Mouse (Mus musculus) right cerebral cortex, postnatal 14 days (tissue): ENCODE data around the gene Arhgap33.

Experiments used
- DNase-seq: peaks from one replicate; pipeline ENCODE4 v3.0.0; 2022

Gene Arhgap33

DNA sequence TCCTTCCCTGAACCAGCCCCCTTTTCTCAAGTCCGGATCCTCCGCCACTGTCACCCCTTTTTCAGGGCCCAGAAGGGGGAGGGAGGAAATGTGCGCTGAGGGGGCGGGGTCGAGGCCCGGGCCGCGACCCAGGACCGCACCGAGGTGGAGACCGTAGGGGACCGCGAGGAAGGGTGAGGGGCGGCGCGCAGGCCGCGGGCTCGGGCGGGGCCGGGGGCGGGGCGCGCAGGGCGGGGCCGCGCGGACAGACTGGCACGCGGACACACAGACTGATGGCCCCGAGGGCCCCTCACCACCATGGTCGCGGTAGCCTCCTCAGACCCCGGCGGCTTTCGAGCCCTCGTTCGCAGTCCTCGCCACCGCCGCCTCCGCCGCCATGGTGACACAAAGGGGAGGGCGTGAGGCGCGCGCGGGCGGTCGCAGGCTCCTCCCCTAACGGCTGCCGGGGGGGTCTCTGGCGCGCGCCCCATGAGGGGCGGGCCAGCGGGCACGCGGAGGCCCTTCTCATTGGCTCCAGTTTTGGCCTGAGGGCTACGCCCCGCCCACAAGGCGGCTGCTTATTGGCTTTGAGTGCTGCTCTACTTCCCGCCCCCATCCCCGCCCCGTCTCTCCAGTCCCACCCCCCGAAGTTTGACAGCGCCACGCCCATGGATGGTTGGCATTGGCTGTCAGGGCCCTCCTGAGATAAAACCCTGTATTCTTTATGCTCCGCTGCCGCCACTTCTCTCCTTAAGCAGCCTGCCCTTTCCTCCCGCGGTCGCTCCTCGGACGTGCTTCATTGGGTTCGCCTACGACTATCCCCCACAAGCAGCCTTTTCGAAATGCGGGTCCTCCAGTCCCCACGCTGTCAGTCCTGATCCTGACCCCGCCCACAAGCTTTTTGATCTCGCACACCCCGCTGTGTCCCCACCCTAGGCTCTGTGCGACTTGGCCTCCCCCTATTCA is at the start of gene Arhgap33:
Gene Arhgap33 (minus strand): TSS at position 428 of the 945 bp plus-strand sequence.
- peak; percentile 97 for DNase-seq

DNA sequence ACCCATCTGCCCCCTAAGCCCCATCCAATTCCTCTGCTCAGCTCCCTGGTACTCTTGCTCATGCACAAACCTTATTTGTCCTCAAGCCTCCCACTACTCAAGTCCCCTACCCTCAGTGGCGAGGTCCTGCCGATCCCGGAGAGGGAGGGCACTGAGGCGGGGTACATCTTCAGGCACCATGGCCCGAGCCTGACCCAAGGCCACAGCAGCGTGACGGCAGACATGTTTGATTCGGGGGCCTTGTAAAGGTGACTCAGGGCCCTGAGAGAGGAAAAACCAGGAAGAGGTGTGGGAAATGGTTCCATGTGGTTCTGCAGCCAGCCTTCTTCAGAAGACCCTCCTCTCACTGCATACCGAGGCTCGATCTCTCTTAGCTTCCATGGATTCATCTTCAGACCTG is 49.5 kb upstream of the Arhgap33 start:
- DNase-seq, result no peak

DNA sequence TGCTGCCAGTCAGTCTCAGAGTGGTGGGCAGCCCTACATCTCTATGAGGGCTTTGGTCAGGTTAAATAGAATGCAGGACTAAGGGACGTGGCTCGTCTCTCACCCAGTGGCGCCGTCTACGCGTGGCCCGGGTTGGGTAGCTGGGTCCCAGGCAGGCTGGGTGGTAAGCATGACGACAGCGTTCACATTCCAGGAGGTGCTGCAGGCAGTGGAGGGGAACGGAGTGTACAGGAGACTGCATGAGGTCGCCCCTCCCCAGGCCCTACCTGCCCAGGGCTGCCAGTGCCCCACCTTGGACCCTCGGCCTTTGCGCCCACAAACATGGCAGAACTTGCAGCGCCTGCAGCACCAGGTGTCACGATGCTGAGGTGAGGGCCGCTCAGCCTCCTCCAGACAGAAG is 46.7 kb upstream of the Arhgap33 start:
- DNase-seq, result no peak

DNA sequence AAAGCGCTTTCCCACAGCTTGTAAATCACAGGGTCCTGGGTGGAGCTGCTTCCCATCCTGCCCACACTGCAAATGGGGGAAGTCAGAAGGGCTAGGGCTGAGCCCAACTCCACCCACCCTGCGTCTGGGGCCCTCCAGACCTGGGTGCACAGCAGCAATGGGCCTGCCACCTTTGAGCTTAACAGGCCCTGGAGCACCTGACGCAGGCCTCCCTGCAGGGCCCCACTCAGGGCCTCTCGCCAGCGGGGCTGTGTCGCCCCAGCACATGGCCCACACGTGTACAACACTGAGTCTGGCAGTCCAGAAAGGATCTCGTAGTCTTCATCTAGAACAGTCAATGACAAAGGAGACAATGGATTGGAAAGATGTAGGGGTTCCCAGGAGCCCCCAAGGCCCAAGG is 45.1 kb upstream of the Arhgap33 start:
- no peak for DNase-seq

DNA sequence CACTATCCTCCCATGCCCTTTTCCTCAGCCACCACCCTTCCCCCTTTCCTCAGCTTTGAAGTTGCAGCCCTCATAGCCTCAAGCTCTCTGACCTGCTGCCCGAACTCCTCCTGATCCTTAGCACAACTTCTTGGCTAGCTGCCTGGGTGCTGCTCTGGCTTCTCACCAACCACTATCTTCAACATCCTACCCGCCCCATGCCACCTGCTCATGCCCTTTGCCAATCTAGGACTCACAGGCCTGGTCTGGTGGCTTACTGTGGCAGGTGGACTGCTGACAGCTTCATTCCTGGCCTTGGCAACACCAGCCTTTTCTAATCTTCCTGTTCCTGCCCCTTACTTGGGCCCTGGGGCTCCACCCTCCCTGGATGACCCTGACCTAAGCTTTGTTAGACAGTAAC is 38.1 kb upstream of the Arhgap33 start:
- DNase-seq, result no peak

DNA sequence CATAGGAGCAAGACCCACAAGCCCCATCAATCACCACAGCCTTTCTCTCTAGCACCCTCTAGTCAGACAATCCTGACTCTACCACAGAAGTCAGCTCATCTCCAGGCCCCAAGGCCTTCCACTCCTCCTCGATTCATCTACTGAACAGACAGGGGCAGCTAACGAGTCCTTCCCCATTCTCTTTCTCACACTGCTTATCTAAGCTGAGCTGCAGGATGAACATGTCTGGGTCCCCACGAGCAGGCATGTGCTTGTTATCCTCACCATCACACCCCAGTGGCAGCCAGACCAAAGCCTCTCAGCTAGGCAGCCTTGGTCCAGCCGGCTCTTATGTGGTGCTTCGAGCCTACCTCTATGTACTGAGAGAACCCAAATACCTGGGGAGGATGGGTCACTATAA is 37.5 kb upstream of the Arhgap33 start:
- DNase-seq, result no peak

DNA sequence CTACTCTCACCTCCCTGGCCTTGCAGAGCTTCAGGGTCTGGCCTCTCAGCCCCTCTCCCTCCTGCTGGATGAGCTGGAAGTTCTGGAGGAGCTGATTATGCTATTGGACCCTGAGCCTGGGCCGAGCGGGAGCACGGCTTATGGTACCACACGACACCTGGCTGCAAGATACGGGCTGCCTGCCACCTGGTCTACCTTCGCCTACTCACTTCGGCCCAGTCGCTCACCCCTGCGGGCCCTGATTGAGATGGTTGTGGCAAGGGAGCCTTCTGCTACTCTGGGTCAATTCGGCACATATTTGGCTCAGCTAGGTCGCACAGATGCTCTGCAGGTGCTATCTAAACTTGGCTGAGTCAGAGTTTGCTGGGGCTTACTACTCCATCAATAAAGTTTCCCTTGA is 32.7 kb upstream of the Arhgap33 start:
- no peak for DNase-seq

DNA sequence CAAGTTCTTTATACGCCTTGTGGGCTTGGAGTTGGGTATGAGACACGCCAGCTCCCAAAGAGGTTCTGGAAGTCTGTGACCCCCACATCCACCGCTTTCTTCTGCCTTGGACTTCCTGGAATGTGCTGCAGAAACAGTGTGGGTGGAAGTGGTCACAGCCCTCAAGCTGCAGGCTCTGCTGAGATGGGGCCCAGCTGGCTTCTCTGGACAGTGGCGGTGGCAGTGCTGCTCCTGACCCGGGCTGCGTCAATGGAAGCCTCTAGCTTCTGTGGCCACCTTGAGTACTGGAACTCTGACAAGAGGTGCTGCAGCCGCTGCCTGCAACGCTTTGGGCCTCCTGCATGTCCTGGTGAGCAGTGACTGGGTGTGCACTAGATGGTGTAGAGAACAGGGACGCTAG is 31.2 kb upstream of the Arhgap33 start:
- DNase-seq, result no peak

DNA sequence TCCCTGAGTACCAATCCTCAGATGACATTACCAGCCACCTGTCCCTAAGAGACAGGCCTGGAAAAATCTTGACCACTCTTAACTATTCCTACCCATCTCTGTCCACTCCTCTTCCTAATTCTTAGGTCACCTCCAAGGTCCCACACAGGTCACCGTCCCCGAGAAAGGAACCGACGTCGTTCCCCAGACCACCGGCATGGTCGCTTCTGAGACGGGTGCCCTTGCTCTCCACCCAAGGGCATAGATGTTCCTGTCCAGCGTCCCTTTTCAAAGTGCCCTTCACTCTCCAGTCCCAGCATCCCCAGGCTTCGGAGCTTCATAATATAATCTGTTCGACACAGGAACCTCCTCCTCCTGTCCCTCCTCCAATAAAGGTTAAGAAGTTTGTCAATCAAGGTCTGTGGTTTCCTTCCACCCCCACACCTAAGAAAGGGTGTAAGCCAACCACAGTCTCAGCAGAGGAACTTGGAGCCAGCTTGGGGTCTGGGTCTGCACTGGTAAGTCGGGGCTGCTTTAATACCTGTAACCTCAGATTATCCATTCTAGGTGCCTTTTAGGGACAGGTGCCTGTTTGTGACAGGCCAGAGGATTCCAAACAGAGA is 30.2 kb upstream of the Arhgap33 start, which contains the start of gene Igflr1:
Gene Igflr1 (plus strand): TSS at position 458 of the 602 bp plus-strand sequence.
- no peak for DNase-seq

DNA sequence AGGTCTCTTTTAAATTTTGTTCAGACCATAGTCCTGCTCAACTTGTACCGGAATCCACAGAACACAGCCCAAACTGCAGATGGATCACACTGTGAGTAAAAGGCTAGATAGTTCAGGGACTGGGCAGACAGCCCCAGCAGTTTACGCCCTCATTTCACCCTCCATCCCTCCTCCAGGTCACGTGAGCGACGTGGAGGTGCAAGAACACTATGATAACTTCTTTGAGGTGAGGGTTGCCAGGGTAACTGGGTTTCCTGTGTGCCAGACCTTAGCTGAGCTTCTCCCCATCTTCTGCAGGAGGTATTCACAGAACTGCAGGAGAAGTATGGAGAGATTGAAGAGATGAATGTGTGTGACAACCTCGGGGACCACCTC is 29.0 kb upstream of the Arhgap33 start:
- DNase-seq, result no peak

DNA sequence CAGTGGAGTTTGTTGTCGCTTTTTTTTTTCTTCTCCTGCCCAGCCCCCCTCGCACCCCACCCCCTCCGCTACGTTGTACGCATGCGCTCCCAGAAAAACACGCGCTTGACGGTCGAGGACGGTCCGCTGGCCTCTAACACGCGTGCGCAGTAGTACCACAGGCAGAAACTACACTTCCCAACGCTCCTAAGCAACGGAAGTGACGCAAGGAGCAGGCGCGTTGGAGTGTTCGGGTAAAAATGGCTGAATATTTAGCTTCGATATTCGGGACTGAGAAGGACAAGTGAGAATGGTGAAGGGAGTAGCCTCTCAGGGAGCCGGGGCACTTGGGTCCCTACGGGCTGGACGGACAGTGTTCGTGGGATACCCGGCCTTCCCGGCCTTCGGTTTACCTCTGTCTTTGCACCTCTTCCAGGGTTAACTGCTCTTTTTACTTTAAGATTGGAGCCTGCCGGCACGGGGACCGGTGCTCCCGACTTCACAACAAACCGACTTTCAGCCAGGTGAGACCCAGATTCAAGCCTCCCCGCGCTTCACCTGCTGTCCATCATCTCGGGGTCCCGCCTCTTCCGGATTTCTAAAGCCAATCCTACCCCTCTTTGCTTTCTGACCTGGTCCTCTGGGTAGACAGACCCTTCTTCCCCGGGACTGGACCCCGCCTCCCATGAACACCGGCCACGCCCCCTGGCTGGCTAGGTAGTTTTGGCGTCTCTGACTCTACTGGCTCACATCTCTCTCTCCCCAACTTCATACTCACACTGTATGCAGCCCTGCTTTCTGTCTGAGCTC is 28.5 kb upstream of the Arhgap33 start, which contains the start of the genes U2af1l4, Gm49396 and Psenen:
Gene U2af1l4 (plus strand): TSS at position 185 of the 789 bp plus-strand sequence.
Gene Gm49396 (plus strand): TSS at position 228 of the 789 bp plus-strand sequence.
Gene Psenen (minus strand): TSS at position 511 of the 789 bp plus-strand sequence.
- peak; percentile 96 for DNase-seq

DNA sequence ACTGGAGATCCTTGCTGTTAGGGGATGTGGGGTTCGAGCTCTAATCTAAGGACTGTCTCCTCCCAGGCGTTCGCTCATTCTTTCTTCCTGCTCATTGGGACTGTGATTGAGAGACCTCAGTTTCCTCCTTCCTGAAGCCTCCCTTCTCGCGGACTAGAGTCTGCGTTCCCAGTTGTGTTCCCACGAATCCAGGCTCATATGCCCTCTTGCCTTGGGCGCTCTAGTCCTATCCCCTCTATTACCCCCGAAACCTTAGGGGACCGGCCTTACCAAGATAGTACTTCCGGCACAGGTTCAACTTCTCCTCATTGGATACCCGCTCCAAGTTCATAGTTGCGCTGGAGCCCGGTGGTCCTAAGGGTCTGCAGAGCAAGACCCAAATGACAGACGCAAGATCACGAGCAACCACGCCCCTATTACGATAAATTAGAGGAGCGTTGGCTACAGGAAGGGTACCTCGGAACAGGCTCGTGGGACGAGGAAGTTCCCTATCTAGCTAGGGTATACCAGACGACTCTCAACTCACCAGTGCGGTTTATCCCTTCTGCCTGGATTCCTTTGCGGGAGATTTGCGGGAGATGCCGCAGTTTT is 27.8 kb upstream of the Arhgap33 start:
- no peak for DNase-seq

DNA sequence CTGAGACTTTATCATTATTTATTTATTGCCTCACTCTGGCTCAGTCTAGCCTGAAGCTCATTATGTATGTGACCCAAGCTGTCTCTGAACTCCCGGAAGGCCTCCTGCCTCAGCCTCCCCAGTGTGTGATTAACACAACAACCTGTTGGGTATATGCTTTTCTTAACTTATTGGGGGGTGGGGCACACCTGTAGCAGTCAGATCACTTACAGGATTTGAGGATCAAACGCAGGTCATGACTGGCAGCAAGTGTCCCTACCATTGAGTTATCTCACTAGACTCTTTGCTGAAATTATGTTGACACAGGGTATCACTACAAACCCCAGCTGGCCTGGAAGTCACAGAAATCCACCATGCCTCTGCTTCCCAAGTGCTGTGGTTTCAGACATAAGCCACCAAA is 25.4 kb upstream of the Arhgap33 start:
- DNase-seq, result no peak

DNA sequence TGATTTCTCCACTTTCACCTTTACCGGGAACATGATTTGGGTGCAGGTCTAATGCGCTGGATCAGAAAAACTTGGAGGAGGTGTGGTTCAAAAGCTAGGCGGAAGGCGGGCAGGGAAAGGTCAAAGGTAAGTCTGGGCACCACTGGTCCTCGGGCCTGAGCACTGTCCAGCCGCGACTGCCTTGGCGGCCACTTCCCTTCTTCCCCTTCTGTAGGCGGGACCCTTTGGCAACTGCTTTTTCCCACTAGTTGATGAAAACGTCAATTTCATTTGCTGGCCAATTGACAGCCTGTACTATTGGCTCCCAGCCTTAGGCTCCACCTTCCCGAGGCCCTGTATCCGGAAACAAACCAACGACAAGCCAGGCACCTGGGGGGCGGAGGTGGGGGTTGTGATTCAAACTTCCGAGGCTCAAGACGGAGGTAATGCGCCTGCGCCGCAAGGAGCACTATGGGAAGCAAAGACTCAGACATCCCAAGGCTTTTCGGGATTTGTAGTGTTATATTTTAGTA is 24.6 kb upstream of the Arhgap33 start, which contains the start of gene Lin37:
Gene Lin37 (minus strand): TSS at position 396 of the 512 bp plus-strand sequence.
- peak; percentile 93 for DNase-seq

DNA sequence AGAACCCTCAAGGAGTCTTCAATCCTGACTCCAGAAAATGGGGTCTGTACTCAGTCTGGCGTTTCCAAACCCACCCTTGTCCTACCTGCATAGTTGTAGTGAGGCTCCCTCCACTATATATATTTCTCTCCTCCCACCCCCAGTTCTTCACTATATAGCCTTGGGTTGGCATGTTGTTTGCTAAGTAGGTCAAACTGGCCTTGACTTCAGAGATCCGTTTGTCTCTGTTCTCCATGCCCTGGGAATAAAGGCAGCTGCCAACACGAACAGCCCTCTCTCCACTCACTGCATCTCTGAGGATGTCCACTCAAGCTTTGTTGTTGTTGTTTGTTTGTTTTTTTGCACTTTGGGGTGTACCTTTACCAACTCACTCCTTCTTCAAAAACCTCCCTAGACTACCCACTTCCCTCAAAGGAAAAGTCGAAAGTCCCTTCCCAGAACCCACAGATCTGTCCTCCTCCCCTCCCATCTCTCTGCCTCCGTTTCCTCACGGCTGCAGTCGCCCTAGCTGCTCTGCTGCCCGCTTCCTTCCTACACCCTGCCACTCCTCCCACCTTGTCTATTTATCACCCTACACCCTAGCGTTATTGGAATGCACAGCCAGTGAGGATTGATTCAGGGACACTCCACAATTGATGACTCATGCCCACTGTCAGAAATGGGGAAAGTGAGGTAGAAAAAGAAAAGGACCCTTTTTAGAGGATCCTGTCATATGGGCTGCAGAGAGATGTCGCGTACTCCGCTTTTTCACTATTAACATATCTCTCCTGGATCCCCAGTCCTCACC is 24.0 kb upstream of the Arhgap33 start:
- DNase-seq, result no peak

DNA sequence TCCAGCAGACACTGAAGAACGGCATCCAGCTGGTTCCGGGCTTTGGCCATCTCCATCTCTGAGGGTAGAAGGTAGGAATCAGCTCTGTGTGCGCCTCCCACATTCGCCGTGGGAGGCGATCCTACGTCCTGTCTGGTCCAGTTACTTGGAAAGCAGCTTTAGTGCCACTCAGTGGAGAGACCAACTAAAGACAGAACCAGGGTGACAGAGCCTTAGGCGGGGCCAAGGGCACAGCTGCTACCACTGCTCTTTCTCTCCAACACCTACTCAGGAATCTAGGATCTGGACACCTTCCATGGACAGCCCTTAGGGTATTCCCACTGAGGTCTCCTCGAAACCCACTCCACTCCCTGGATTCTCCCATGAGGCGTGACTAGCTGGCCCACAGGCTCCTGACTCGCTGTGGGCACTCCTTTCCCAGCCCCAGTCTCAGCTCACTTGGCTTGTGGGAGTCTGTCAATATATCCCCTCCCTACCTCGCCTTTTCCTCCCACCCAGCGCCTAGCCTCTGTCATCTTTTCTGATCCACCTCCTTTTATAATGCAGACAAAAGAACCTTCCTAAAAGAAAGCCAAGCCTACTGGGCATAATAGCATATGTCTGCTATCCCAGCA is 23.1 kb upstream of the Arhgap33 start:
- no peak for DNase-seq

DNA sequence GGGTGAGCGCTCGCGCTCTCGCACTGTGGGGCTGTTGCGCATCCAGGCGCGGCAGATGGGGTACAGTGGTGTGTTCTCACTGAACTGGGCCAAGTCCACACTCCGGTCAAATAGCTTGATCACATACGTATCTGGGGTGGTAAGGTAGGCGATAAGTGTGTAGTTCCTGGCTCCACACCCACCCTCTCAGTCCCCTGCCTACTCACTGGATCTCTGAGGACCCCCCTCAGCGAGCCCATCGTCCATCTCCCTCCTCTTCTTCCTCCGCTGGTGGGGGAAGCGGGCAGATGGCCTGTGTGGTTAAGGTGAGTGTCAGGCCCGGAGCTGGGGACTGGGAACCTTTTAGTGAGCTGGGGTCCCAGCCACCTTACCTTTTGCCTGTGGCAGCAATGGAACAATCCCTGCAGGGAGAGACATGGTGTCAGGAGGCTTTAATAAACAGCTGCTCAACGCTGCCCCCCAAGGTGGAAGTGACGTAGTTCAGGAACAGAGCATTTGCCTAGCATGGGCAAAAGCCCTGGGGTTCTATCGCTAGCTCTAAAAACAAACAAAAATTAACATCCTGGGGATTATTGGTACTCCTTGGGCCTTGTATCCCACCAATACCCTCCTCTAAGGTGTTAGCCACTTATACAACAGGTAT is 22.2 kb upstream of the Arhgap33 start:
- no peak for DNase-seq

DNA sequence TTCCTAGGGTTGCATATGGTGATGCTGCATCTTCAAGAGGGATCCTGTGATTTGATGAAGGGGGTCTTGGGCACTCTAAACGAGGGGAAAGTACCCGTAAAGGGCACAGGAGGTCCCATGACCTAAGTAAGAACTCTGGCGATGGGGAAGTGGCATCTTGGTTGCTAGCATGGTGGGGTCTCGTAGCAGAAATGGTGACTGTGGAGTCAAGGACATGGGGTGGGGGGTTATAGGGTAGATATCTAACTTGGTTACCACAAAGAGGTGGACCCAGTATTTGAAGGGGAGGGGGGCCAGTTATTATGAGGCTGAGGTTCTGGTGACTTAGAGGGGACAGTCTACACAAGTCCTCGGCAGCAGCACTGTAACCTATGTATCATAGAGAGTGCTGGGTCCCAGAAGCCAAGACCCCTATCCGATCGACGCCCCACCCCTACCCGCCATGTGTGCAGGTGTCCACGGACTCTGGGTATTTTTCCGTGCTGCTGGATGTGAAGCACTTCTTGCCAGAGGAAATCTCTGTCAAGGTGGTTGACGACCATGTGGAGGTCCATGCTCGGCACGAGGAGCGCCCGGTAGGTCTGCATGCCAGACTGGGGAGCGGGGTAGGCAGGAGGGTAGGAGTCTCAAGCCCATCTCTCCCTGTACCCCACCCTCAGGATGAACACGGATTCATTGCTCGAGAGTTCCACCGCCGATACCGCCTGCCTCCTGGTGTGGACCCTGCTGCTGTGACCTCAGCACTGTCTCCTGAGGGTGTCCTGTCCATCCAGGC is 19.1 kb upstream of the Arhgap33 start:
- DNase-seq, result no peak

DNA sequence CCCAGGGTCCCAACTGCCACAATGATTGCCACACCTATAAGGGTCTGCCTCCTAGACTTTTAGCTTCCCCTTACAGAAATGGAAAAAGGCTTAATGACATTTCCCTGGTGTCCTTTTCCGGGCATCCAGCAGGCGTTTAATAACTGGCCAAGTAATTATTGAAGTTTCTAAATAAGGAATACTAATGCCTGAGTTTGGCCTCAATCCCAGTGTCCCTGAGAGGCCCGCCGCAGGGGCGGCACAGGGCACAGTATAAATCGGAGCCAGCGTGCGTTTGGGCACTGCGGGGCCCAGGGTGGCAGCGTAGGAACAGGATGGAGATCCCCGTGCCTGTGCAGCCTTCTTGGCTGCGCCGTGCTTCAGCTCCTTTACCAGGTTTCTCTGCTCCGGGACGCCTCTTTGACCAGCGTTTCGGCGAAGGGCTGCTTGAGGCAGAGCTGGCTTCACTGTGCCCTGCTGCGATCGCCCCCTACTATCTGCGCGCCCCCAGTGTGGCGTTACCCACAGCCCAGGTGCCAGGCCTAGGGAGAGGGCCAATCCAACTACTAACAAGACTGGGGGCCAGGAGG is 18.2 kb upstream of the Arhgap33 start:
- DNase-seq, result no peak
